Mouse (Mus musculus) hindbrain, embryonic 13.5 days (tissue): ENCODE results near the gene Tcp10c. TPM values are rescaled to one million over a fixed set of nuclear protein-coding genes. Genes with fewer than 3 reads are reported as not detected.
"Not testable (repeated sequence)": the region's sequence is repeated elsewhere in the genome, so short reads cannot be mapped to it uniquely, and the experiment has no call there.

ENCODE experiments used
- ATAC-seq: fragments of 200-750 bp; cut with Nextera tagmentation; 2 replicates; pipeline ENCODE4 v1.8.0; 2017; ENCODE audit warnings: moderate TSS enrichment; ENCODE audit not compliant: low FRiP score
- H3K27ac ChIP-seq: fragments of 300-500 bp; sonication (generic); 2 replicates; pipeline ENCODE4 v1.5.1; 2015; ENCODE audit warnings: inconsistent platforms, mild to moderate bottlenecking, moderate library complexity
- H3K27me3 ChIP-seq: fragments of 300-500 bp; sonication (generic); 2 replicates; pipeline ENCODE4 v1.6.1; 2015; ENCODE audit warnings: mild to moderate bottlenecking, inconsistent platforms
- H3K36me3 ChIP-seq: fragments of 300-500 bp; sonication (generic); 2 replicates; pipeline ENCODE4 v1.6.1; 2015; ENCODE audit warnings: mild to moderate bottlenecking, inconsistent platforms
- H3K4me1 ChIP-seq: fragments of 300-500 bp; sonication (generic); replicated peaks from 2 replicates; pipeline ENCODE4 v1.6.1; 2015; ENCODE audit warnings: inconsistent platforms
- H3K4me2 ChIP-seq: fragments of 300-500 bp; sonication (generic); 2 replicates; pipeline ENCODE4 v1.6.1; 2015; ENCODE audit warnings: inconsistent platforms, mild to moderate bottlenecking, moderate library complexity
- H3K4me3 ChIP-seq: fragments of 300-500 bp; sonication (generic); 2 replicates; pipeline ENCODE4 v1.5.1; 2015; ENCODE audit warnings: mild to moderate bottlenecking, inconsistent platforms
- H3K9ac ChIP-seq: fragments of 300-500 bp; sonication (generic); 2 replicates; pipeline ENCODE4 v1.6.1; 2015; ENCODE audit warnings: mild to moderate bottlenecking, inconsistent platforms
- H3K9me3 ChIP-seq: fragments of 300-500 bp; sonication (generic); 2 replicates; pipeline ENCODE4 v1.6.1; 2016; ENCODE audit warnings: inconsistent platforms
- WGBS: fragments of 180-500 bp; shearing (Covaris S2); methylation state at CpG from one replicate; pipeline ENCODE4 v1.1.7; 2015; 5-methylcytosine and 5-hydroxymethylcytosine counted together
- polyA plus RNA-seq: library from polyadenylated mRNA; unstranded; fragments of >200 nt; fragmentation: Nextera tagmentation; extraction: Ambion mirVana; gene quantifications from 2 replicates; pipeline ENCODE4 v1.2.1, GENCODE M21; 2015

Tcp10c gene
- not detected in 2 replicates for polyA plus RNA-seq

DNA sequence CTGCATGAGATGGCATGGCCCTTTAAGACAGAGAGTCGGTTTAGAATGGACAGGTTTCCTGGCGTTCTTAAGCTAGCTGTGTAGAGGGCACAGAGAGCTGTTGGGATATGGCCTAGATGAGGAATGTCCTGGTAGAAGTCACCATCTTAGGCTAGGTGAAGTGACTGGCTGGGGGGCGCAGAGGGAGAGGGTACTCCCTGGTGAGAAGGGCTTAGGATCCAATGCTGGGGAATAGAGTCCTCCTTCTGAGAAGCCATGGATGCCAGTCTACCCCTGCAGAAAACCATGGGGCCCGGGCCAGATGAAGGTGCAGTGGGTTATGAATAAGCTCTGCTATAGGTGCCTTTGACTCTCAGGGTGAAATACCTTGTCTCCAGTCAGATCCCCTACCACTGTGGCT is at the start of gene Tcp10c:
TSS of gene Tcp10c (plus strand) at position 52 of the 400 bp plus-strand sequence.
- H3K27ac ChIP-seq, ATAC-seq, H3K4me1 ChIP-seq, H3K9ac ChIP-seq, H3K4me3 ChIP-seq, H3K36me3 ChIP-seq, H3K4me2 ChIP-seq, H3K27me3 ChIP-seq: not testable (repeated sequence)
- peaks cover 22% of the 10 kb centered on the region for H3K9me3 ChIP-seq
- 91% methylated on average over 4 of the region's 4 CpGs for WGBS

DNA sequence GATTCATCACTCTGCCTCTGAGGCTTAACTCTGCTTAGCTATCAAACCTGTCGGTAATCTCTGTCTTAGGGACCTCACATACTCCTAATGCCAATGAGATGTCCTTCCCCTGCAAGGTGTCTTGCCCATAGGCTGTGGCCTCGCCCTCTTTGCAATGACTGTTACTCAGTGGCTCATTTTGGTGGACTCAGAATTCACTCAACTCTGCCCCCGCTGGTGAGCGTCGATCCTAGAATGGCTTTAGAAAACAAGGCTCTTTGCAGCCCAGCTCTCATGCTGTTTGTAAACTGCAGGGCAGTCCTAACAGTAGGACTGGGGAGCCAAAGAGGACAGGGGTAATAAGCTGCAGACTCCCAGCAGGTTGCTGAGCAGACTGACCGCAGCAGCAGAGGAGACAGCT is 46.5 kb upstream of the Tcp10c start:
- H3K4me2 ChIP-seq, H3K4me3 ChIP-seq, H3K36me3 ChIP-seq, H3K9ac ChIP-seq, H3K27ac ChIP-seq, ATAC-seq, H3K4me1 ChIP-seq, H3K27me3 ChIP-seq: not testable (repeated sequence)
- 80% methylated on average over 5 of the region's 6 CpGs for WGBS
- peaks cover 46% of the 10 kb centered on the region for H3K9me3 ChIP-seq

DNA sequence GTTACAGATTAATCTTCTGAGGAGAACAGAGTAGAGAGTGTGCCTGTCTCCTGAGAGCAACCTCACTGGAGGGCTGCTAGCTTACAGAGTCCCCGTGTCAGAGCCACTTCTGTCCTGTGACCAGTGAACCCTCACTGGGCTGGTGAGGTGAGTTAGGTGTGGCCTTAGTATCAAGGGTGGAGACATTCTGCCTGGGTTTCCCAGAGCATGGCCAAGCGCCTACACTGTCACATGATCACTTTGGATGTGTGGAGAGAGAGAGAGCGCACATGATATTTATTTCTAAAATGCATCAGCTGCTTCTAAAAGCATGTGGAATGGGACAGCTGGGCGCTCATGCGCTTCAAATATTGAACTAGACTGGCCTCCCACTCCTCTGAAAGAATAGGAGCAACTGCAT is 46.0 kb upstream of the Tcp10c start:
- not testable (repeated sequence) for H3K36me3 ChIP-seq, ATAC-seq, H3K27me3 ChIP-seq, H3K4me2 ChIP-seq, H3K27ac ChIP-seq, H3K9ac ChIP-seq, H3K4me1 ChIP-seq, H3K4me3 ChIP-seq
- peaks cover 49% of the 10 kb centered on the region for H3K9me3 ChIP-seq
- WGBS = 84% methylated on average over 5 of the region's 5 CpGs

DNA sequence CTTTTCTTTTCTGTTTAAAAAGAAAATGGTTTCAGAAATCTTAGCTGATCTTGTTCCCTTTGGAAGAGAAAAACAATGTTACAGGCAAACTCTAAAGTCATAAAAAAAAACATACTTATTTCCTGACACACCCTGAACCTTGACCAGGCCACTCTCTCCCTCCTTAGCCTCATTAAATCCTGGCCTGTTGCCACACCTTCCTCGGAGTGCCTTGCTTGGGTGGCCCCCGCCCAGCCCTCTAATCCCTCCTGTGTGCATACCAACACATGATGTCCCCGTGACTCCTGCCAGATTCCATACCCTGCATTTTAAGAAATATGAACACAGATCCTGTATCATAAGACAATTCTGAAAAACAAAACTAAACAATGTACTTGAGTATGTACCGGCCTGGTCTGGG is 45.6 kb upstream of the Tcp10c start:
- not testable (repeated sequence) for H3K36me3 ChIP-seq, H3K27ac ChIP-seq, H3K4me2 ChIP-seq, H3K4me3 ChIP-seq, H3K27me3 ChIP-seq, H3K9ac ChIP-seq, H3K4me1 ChIP-seq
- ATAC-seq = peak; percentile 8; the same call in 1 of the 2 replicates
- WGBS = 91% methylated on average over 4 of the region's 4 CpGs
- peaks cover 53% of the 10 kb centered on the region for H3K9me3 ChIP-seq

DNA sequence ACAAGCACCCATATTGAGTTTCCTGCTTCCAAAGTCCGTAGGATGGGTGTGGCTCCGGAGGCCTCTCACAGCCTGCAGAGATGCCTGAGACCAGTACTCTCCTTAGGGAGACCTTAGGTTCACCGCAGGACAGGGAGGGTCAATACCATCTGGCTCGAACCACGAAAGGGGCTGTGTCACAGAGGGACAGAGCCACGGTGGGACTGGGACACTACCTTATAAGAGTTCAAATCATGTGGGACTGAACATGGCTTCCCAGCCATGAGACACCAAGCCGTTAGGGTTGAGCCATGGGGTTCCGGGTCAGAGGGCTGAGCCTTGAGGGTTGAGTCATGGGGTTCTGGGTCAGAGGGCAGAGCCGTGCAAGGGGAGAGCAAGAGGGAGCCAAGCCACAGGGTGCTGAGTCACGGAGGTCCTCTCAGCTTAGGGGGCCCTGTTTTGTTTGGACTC is 45.2 kb upstream of the Tcp10c start:
- peak; percentile 22; the same call in 1 of the 2 replicates for ATAC-seq

DNA sequence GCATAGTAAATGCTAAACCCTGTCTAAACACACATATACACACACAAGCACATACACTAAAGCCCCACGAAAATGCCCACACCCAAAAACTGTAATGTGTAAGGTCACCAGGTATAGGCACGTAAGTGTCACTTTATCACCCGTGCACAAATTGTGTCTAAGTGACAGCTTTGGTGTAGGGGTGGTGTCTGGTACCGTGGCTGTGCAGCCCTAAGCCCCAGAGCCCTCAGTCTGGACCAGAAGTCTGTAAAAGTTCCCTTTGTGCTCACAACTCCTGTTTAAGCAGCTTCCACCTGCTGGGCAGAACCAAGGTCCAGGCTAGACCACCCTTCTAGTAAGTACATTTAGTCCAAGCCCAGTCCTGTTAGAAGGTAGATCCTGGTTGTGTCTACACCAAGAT is 24.4 kb upstream of the Tcp10c start:
- H3K27me3 ChIP-seq, H3K27ac ChIP-seq, H3K36me3 ChIP-seq, H3K4me2 ChIP-seq, H3K4me3 ChIP-seq, H3K4me1 ChIP-seq, ATAC-seq, H3K9ac ChIP-seq: not testable (repeated sequence)
- H3K9me3 ChIP-seq = peaks cover 58% of the 10 kb centered on the region
- WGBS = 84% methylated on average over 4 of the region's 4 CpGs

More for the DNA sequence above, 45.2 kb upstream of the Tcp10c start:
- not testable (repeated sequence) for H3K36me3 ChIP-seq, H3K9ac ChIP-seq, H3K4me2 ChIP-seq, H3K4me3 ChIP-seq, H3K27me3 ChIP-seq, H3K27ac ChIP-seq, H3K4me1 ChIP-seq
- 91% methylated on average over 10 of the region's 10 CpGs for WGBS
- H3K9me3 ChIP-seq = peaks cover 56% of the 10 kb centered on the region

DNA sequence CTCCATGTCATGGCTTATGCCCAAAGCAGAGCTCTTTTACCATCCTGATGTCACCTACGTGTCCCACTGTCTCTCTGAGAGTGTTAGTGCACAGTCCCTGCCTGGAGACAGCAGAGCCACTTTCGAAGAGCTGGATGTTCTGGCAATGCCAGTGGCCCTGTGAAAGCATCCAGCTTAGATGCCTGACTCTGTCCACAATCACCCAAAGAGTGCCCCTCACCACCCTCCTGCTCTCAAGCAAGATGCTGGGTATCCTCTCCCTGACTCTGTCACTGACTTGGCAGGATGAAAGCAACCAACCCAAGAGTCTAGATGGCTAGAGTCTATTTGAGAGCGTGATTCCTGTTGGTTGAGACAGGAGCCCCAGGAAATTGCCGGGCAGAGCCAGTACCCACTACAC is 23.2 kb upstream of the Tcp10c start:
- not testable (repeated sequence) for ATAC-seq

DNA sequence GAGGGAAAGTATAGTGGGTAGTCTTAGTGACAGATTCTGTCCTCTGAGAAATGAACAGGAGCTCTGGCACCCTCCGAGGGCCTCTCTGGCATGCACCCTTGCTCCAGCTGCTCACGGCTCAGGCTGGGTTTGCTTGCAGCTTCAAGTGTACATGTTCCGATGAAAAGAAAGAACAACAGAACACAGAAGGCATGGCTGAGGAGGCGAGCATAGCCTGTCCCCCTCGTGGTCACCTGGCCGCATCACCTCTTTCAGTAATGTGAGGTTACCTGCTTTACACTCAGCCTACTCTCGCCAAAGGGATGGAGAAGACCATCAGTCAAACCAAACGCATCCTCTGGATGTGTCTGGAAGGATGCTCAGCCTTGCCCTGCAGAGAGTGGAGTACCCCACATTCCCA is 21.9 kb upstream of the Tcp10c start:
- H3K9ac ChIP-seq, H3K4me3 ChIP-seq, H3K4me2 ChIP-seq, ATAC-seq, H3K4me1 ChIP-seq, H3K27me3 ChIP-seq, H3K36me3 ChIP-seq, H3K27ac ChIP-seq: not testable (repeated sequence)
- H3K9me3 ChIP-seq = peaks cover 61% of the 10 kb centered on the region
- 90% methylated on average over 8 of the region's 8 CpGs for WGBS

More for the DNA sequence above, 23.2 kb upstream of the Tcp10c start:
- not testable (repeated sequence) for H3K9ac ChIP-seq, H3K4me1 ChIP-seq, H3K4me3 ChIP-seq, H3K27me3 ChIP-seq, H3K36me3 ChIP-seq, H3K27ac ChIP-seq, H3K4me2 ChIP-seq
- WGBS = 79% methylated on average over 4 of the region's 4 CpGs
- peaks cover 54% of the 10 kb centered on the region for H3K9me3 ChIP-seq

DNA sequence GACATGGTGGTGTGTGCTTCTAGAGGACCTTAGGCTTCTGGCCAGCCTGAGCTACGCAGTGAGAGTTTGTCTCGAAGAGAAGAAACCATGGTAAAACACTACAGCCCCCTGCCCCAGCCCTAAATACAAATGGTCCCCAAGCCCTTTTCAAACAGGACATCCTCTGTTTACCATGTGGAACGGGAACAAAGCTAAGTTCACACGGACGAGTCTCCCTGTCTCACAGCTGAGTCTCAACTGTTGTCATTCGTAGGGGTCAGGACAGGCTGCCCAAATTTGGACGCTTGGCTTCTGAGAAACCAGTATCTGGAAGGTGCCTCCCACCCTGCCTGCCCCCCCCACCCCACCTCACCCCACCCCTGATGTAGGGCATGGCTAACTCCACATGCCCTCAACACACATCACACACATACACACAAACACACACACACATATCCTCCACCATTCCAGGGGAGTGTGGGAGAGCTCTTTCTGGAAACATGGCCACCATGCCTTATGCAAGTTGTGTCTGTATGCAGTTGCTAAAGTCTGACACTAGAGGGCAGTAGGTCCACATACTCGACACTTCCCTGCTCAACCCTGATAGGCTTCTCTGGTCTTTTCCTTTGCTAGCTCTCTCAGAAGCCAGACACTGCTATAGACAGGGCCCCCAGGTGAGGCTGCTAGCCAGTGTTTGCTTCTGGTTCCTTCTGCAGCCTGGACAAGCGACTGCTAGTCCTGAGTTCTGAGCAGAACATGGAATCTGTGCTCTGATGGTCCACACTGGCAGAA is 17.2 kb upstream of the Tcp10c start:
- not testable (repeated sequence) for H3K27ac ChIP-seq, H3K27me3 ChIP-seq, H3K36me3 ChIP-seq, H3K4me1 ChIP-seq, H3K9ac ChIP-seq, H3K4me2 ChIP-seq, H3K4me3 ChIP-seq
- WGBS = 69% methylated on average over 9 of the region's 9 CpGs
- ATAC-seq = peak; percentile 81
- H3K9me3 ChIP-seq = peaks cover 35% of the 10 kb centered on the region

DNA sequence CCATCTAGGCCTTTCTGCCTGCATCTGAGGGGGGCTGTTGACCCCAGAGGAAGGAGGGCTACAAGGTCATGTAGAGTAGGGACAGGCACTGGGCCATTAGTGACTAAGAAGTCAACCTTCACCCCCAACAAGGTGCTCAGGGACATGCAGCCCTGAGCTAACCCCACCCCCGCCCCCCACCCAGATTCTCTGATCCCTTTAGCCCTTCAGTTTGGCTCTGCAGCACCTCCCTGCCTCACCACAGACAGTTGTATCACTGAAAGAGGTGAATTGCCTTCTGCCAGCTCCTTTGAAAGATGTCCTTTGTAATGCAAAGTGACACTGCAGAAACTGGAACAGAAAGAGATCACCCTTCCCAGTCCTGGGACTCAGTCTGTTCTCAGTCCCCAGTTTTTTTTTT is 16.4 kb upstream of the Tcp10c start:
- ATAC-seq = peak; percentile 26; the same call in 1 of the 2 replicates
- H3K4me2 ChIP-seq, H3K4me3 ChIP-seq, H3K9ac ChIP-seq, H3K27me3 ChIP-seq, H3K36me3 ChIP-seq, H3K4me1 ChIP-seq, H3K27ac ChIP-seq: not testable (repeated sequence)
- H3K9me3 ChIP-seq = peaks cover 35% of the 10 kb centered on the region
- 54% methylated on average over 1 of the region's 1 CpGs for WGBS

DNA sequence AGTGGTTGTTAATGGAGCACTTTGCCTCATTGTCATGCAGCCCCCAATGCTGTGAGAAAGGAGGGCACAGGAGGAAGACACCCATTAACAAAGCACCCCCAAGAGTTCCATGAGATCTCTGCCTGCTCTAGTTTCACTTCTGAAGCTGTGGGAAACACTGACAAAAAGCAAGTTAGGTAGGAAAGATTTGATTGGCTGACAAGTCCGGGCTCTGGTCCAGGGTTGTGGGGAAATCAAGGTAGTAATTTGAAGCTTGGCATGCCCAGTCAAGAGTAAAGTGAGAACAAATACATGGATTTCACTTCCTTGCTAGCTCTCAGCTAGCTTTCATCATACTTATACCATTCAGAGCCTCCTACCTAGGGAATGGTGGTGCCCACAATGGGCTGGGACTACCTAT is 14.3 kb upstream of the Tcp10c start:
- not testable (repeated sequence) for H3K4me3 ChIP-seq, H3K36me3 ChIP-seq, H3K27ac ChIP-seq, H3K9ac ChIP-seq, ATAC-seq, H3K27me3 ChIP-seq, H3K4me1 ChIP-seq, H3K4me2 ChIP-seq
- 91% methylated on average over 1 of the region's 1 CpGs for WGBS
- peaks cover 28% of the 10 kb centered on the region for H3K9me3 ChIP-seq

DNA sequence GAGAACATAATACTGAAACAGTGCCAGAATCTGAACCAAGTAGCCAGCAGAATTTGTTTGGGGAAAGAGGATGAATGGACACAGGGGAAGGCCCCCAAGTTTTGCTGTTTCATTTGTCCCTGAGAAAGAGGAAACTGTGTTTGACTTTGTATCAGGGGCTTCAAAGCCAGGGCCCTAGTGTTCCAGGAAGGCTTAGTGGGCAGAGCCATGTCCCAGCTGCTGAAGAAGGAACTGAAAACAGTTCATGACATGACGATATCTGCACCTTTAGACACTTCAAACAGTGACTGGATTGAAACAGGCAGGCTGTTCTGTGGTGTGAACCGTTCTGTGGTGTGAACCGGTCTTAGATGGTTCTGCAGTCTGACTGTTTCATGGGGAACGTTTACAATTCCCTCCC is 8.4 kb upstream of the Tcp10c start:
- H3K4me3 ChIP-seq, H3K4me2 ChIP-seq, H3K36me3 ChIP-seq, H3K27ac ChIP-seq, H3K27me3 ChIP-seq, H3K4me1 ChIP-seq, ATAC-seq, H3K9ac ChIP-seq: not testable (repeated sequence)
- peaks cover 21% of the 10 kb centered on the region for H3K9me3 ChIP-seq
- WGBS = no CpG with 5 or more reads among the region's 4 CpGs

DNA sequence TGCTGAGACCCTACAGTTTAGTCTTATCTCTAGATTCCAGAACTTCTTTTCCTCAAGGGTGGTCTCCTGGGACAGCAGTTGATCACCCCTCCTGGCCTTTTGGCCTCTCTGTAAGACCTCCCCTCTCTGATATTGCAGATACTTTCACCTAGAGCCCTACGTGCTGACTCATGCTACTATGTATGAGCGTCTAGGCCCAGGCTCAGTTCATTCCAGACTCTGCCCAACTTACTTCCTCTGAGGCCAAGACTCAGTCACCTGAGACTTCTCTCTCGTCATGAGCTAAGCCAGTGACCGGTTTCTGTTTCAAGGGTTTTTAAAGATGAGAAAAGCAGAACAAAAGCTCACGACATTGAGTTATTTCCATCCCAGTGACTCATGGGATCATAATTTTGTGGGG is 4.8 kb upstream of the Tcp10c start:
- not testable (repeated sequence) for H3K36me3 ChIP-seq, ATAC-seq, H3K4me2 ChIP-seq, H3K4me1 ChIP-seq, H3K27ac ChIP-seq, H3K27me3 ChIP-seq, H3K9ac ChIP-seq, H3K4me3 ChIP-seq
- H3K9me3 ChIP-seq = peaks cover 15% of the 10 kb centered on the region
- 89% methylated on average over 4 of the region's 5 CpGs for WGBS
